Mouse (Mus musculus) brown adipose tissue, adult 24 weeks (tissue): ENCODE measurements around the gene Nek3. TPM values are rescaled to one million over a fixed set of nuclear protein-coding genes. Genes with fewer than 3 reads are reported as not detected.

Experiments used
- H3K27ac ChIP-seq: fragments of 200-500 bp; replicated peaks from 2 replicates; pipeline ENCODE4 v1.5.1; 2012; ENCODE audit warnings: low read depth, mild to moderate bottlenecking, low read length
- H3K4me1 ChIP-seq: fragments of 200-500 bp; 2 replicates; pipeline ENCODE4 v1.6.1; 2012; ENCODE audit warnings: low read length, mixed read lengths; ENCODE audit not compliant: control insufficient read depth, insufficient read depth, insufficient read length
- H3K4me3 ChIP-seq: fragments of 200-500 bp; 2 replicates; pipeline ENCODE4 v1.5.1; 2012; ENCODE audit warnings: low read depth, mild to moderate bottlenecking, low read length, moderate library complexity; ENCODE audit not compliant: insufficient read depth
- polyA plus RNA-seq: library from polyadenylated mRNA; stranded (reverse); fragments of >200 nt; gene quantifications from 2 replicates; pipeline ENCODE4 v1.2.4, GENCODE M21; 2012; ENCODE audit not compliant: missing spikeins, insufficient read depth, insufficient read length

Gene Nek3
- polyA plus RNA-seq, 1 experiment: 1.4 TPM

DNA sequence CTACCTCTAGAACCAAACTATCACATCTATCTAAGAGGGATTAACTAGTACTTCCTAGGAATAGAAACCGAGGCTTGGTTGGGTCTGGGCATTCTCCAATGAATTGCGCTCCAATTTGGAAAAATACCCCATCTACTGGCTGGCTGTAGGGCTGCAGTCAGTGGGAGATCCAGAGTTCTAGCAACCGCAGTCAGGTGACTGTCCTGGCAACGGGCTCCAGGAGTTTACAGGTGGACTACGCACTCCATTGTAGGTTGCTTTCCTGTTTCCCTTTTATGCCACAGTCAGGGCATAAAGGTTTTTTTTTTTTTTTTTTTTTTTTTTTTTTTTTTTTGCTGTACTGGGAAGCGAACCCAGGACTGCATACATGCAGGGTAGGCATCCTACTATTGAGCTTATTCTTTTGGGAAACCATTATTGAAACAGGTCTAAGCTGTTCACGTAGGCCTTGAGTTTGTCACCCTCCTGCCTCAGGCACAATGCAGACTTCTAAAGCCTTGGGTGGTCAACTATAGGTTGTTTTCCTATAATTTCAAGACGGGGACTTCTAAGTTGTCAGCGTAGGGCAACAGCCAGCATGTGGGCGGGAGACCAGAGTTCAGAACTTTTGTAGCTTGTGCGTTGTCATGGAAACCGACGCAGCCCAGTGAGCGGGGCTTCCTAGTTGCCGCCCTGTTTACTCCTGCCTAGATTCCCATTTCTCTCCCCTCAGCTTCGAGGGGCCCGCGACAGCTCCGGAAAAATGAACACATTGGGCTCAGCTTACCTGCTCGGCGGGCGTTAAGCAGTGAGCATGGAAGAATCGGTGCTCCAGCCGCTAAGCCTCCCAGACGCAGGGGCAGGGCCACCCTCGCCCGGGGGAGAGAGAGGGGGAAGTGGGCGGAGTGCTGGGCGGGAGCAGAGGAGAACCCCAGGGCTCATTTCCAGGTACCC, 41.7 kb downstream of the Nek3 start, which contains the start of gene Nek5:
Gene Nek5, minus strand, starts transcription at position 834 of the 933 bp plus-strand sequence.
- Histone ChIP-seq H3K4me1 (no peaks in the 10 kb centered on the region), H3K27ac (no peak within 1 kb of the TSS), H3K4me3 (peak within 1 kb of the TSS; percentile 51)

- Histone ChIP-seq H3K27ac (no peak overlapping the region), H3K4me1 (no peaks in the 10 kb centered on the region), H3K4me3 (no peak overlapping the region)
Measured at GRCm38 (mm10) chr8:22107020-22107419, 59.2 kb downstream of the Nek3 start.

DNA sequence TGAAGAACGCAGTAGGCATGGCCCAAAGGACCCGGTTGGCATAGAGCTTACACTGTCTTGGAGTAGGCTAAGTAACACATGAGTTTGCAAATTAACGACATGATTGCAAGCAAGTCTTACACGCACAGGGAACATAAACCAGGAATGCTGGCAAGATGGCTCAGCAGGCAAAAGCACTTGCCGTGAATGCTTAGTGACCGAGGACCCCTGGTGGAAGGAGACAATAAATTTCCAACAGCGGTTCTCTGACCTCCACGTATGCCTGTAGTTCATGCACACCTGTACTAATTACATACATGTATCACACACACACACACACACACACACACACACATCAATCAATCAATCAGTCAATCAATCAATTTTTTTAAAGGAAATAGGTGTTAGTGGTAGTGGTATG, 74.7 kb downstream of the Nek3 start:
- no peak overlapping the region for H3K4me3 ChIP-seq
- H3K4me1 ChIP-seq: no peaks in the 10 kb centered on the region
- no peak overlapping the region for H3K27ac ChIP-seq

GRCm38 (mm10) chr8:22089226-22089625, 77.0 kb downstream of the Nek3 start:
- no peaks in the 10 kb centered on the region for H3K4me1 ChIP-seq
- no peak overlapping the region for H3K4me3 ChIP-seq
- no peak overlapping the region for H3K27ac ChIP-seq

- no peak overlapping the region for H3K4me3 ChIP-seq
- no peaks in the 10 kb centered on the region for H3K4me1 ChIP-seq
- no peak overlapping the region for H3K27ac ChIP-seq
Measured at GRCm38 (mm10) chr8:22079313-22080007, 86.8 kb downstream of the Nek3 start.

Other genes starting within 250 kb of the Nek3 start
- gene Defb15, start 233.7 kb downstream of the Nek3 start, polyA plus RNA-seq: not detected in 2 replicates
- gene Defb35, start 228.1 kb downstream of the Nek3 start, polyA plus RNA-seq: not detected in 2 replicates
- not detected in 2 replicates for gene Defb13, start 219.7 kb downstream of the Nek3 start, polyA plus RNA-seq
- gene Fam90a1a, start 207.7 kb downstream of the Nek3 start, polyA plus RNA-seq: not detected in 2 replicates
- not detected in 2 replicates for gene Ccdc70, start 196.7 kb downstream of the Nek3 start, polyA plus RNA-seq
- gene Atp7b, start 106.1 kb downstream of the Nek3 start, polyA plus RNA-seq: not detected in 2 replicates
- 4.6 and 7.3 TPM in 2 replicates for gene Alg11, start 105.7 kb downstream of the Nek3 start, polyA plus RNA-seq
- gene Nek5, start 41.4 kb downstream of the Nek3 start, polyA plus RNA-seq: not detected in 2 replicates
- 1.1 TPM in 1 of 2 replicates, not detected in the other for gene Ckap2, start 19.4 kb upstream of the Nek3 start, polyA plus RNA-seq
- 27.1 and 35.2 TPM in 2 replicates for gene Vps36, start 26.4 kb upstream of the Nek3 start, polyA plus RNA-seq
- gene Thsd1, start 60.9 kb upstream of the Nek3 start, polyA plus RNA-seq: 1.0 and 1.4 TPM in 2 replicates
- 0.71 and 1.1 TPM in 2 replicates for gene Tpte, start 117.0 kb upstream of the Nek3 start, polyA plus RNA-seq
- 8.8 and 9.4 TPM in 2 replicates for gene Slc25a15, start 232.2 kb upstream of the Nek3 start, polyA plus RNA-seq
- gene Mrps31, start 244.9 kb upstream of the Nek3 start, polyA plus RNA-seq: 85.5 and 102 TPM in 2 replicates